Mouse (Mus musculus) intestine, embryonic 14.5 days (tissue): Measurements from ENCODE around the gene Rflnb. TPM values are rescaled to one million over a fixed set of nuclear protein-coding genes. Genes with fewer than 3 reads are reported as not detected.
A peak's percentile ranks its signal among the peaks of the same experiment; 100 is the strongest.

Experiments used
- ATAC-seq: fragments of 200-750 bp; cut with Nextera tagmentation; replicated peaks from 2 replicates; pipeline ENCODE4 v1.8.0; 2017; ENCODE audit warnings: low read depth, moderate number of reproducible peaks, moderate TSS enrichment, moderate library complexity; ENCODE audit not compliant: low FRiP score, low TSS enrichment
- DNase-seq: peaks from one replicate; pipeline ENCODE4 v3.0.0-alpha.2; 2018; ENCODE audit warnings: low spot score
- H3K27ac ChIP-seq: fragments of 300-500 bp; sonication (generic); 2 replicates; pipeline ENCODE4 v1.5.1; 2014; ENCODE audit warnings: low read depth, mild to moderate bottlenecking, control low read depth
- H3K27me3 ChIP-seq: fragments of 300-500 bp; sonication (generic); replicated peaks from 2 replicates; pipeline ENCODE4 v1.6.1; 2014; ENCODE audit warnings: low read length, control low read depth; ENCODE audit not compliant: control insufficient read depth, insufficient read depth
- H3K36me3 ChIP-seq: fragments of 300-500 bp; sonication (generic); 2 replicates; pipeline ENCODE4 v1.6.1; 2014; ENCODE audit warnings: low read length, control low read depth; ENCODE audit not compliant: control insufficient read depth, insufficient read depth
- H3K4me1 ChIP-seq: fragments of 300-500 bp; sonication (generic); replicated peaks from 2 replicates; pipeline ENCODE4 v1.6.1; 2014; ENCODE audit warnings: low read length, control low read depth, mixed read lengths; ENCODE audit not compliant: control insufficient read depth, insufficient read depth
- H3K4me2 ChIP-seq: fragments of 300-500 bp; sonication (generic); 2 replicates; pipeline ENCODE4 v1.6.1; 2014; ENCODE audit warnings: low read length
- H3K4me3 ChIP-seq: fragments of 300-500 bp; sonication (generic); 2 replicates; pipeline ENCODE4 v1.5.1; 2014; ENCODE audit warnings: low read depth, low read length, control low read depth, mixed read lengths
- H3K9ac ChIP-seq: fragments of 300-500 bp; sonication (generic); 2 replicates; pipeline ENCODE4 v1.6.1; 2014; ENCODE audit warnings: mild to moderate bottlenecking, low read length
- H3K9me3 ChIP-seq: fragments of 300-500 bp; sonication (generic); 2 replicates; pipeline ENCODE4 v1.6.1; 2016; ENCODE audit warnings: low read length, control low read depth; ENCODE audit not compliant: control insufficient read depth
- WGBS: fragments of 180-500 bp; shearing (Covaris S2); extraction: QIAGEN DNeasy Blood & Tissue Kit; methylation state at CpG from one replicate; pipeline ENCODE4 v1.1.7; 2014; 5-methylcytosine and 5-hydroxymethylcytosine counted together
- polyA plus RNA-seq: library from polyadenylated mRNA; unstranded; fragments of >200 nt; fragmentation: Nextera tagmentation; extraction: Ambion mirVana; gene quantifications from 2 replicates; pipeline ENCODE4 v1.2.1, GENCODE M21; 2014

Gene Rflnb
- 50.1 and 53.8 TPM in 2 replicates for polyA plus RNA-seq

- H3K36me3 ChIP-seq, result peaks cover 18% of the 10 kb centered on the region
- 0% methylated on average over 97 of the region's 112 CpGs for WGBS
Measured at GRCm38 (mm10) chr11:76027139-76028071, at the start of gene Rflnb. Gene Rflnb, minus strand, starts transcription at chr11:76027782.

GRCm38 (mm10) chr11:76077341-76077740 lies 49.8 kb upstream of the Rflnb start:
- no peak for DNase-seq
- Histone ChIP-seq H3K27ac (no peak overlapping the region), H3K4me2 (no peak overlapping the region), H3K36me3 (peaks cover 36% of the 10 kb centered on the region), H3K9ac (no peak overlapping the region), H3K27me3 (no peaks in the 10 kb centered on the region), H3K4me3 (no peak overlapping the region), H3K9me3 (no peaks in the 10 kb centered on the region), H3K4me1 (peaks cover 13% of the 10 kb centered on the region)
- 84% methylated on average over 6 of the region's 6 CpGs for WGBS
- ATAC-seq, result no peak

More at GRCm38 (mm10) chr11:76027139-76028071, at the start of gene Rflnb:
- Histone ChIP-seq H3K9ac (peak within 1 kb of the TSS; percentile 83), H3K4me3 (peak within 1 kb of the TSS; percentile 83), H3K4me2 (peak within 1 kb of the TSS; percentile 71), H3K27me3 (no peaks in the 10 kb centered on the region), H3K4me1 (peaks cover 19% of the 10 kb centered on the region), H3K27ac (peak within 1 kb of the TSS; percentile 58), H3K9me3 (no peaks in the 10 kb centered on the region)
- DNase-seq (peak; percentile 90), ATAC-seq (peak; percentile 92)

- DNase-seq, result no peak
- Histone ChIP-seq H3K9ac (no peak overlapping the region), H3K27ac (peak overlapping the region; percentile 28; the same call in 1 of the 2 replicates), H3K36me3 (peaks cover 18% of the 10 kb centered on the region), H3K9me3 (no peaks in the 10 kb centered on the region), H3K4me2 (no peak overlapping the region), H3K4me3 (no peak overlapping the region), H3K4me1 (peaks cover 13% of the 10 kb centered on the region), H3K27me3 (no peaks in the 10 kb centered on the region)
- ATAC-seq, result 0 out of 2 replicates have a peak, but pooled peaks have one; percentile 47
- WGBS, result 39% methylated on average over 11 of the region's 11 CpGs
Measured at GRCm38 (mm10) chr11:76074296-76075093, 46.9 kb upstream of the Rflnb start.

- DNase-seq (no peak), ATAC-seq (no peak)
- no peaks in the 10 kb centered on the region for H3K9me3 ChIP-seq
- no peak overlapping the region for H3K9ac ChIP-seq
- no peaks in the 10 kb centered on the region for H3K27me3 ChIP-seq
- no peak overlapping the region for H3K4me3 ChIP-seq
- H3K27ac ChIP-seq, result no peak overlapping the region
- peaks cover 6% of the 10 kb centered on the region for H3K4me1 ChIP-seq
- 86% methylated on average over 6 of the region's 6 CpGs for WGBS
- H3K36me3 ChIP-seq, result peaks cover 16% of the 10 kb centered on the region
- no peak overlapping the region for H3K4me2 ChIP-seq
Measured at GRCm38 (mm10) chr11:76069816-76070215, 42.2 kb upstream of the Rflnb start.

GRCm38 (mm10) chr11:76066563-76067156 lies 39.1 kb upstream of the Rflnb start:
- Histone ChIP-seq H3K27me3 (no peaks in the 10 kb centered on the region), H3K9me3 (no peaks in the 10 kb centered on the region), H3K36me3 (peaks cover 11% of the 10 kb centered on the region; the same call in 1 of the 2 replicates), H3K9ac (no peak overlapping the region), H3K4me2 (no peak overlapping the region), H3K4me3 (no peak overlapping the region), H3K4me1 (no peaks in the 10 kb centered on the region), H3K27ac (no peak overlapping the region)
- WGBS, result 85% methylated on average over 15 of the region's 15 CpGs
- ATAC-seq (no peak), DNase-seq (no peak)

- ATAC-seq, result no peak
- Histone ChIP-seq H3K4me3 (no peak overlapping the region), H3K4me2 (no peak overlapping the region), H3K36me3 (peaks cover 7% of the 10 kb centered on the region; the same call in 1 of the 2 replicates), H3K27me3 (no peaks in the 10 kb centered on the region), H3K9ac (no peak overlapping the region), H3K9me3 (no peaks in the 10 kb centered on the region), H3K4me1 (no peaks in the 10 kb centered on the region), H3K27ac (no peak overlapping the region)
- no peak for DNase-seq
- WGBS, result 73% methylated on average over 9 of the region's 9 CpGs
Measured at GRCm38 (mm10) chr11:76065521-76066095, 38.0 kb upstream of the Rflnb start.

- no peak overlapping the region for H3K9ac ChIP-seq
- DNase-seq, result no peak
- H3K27me3 ChIP-seq, result no peaks in the 10 kb centered on the region
- no peaks in the 10 kb centered on the region for H3K9me3 ChIP-seq
- no peak for ATAC-seq
- H3K27ac ChIP-seq, result no peak overlapping the region
- H3K4me2 ChIP-seq, result no peak overlapping the region
- H3K4me3 ChIP-seq, result no peak overlapping the region
- peaks cover 7% of the 10 kb centered on the region; the same call in 1 of the 2 replicates for H3K36me3 ChIP-seq
- 88% methylated on average over 7 of the region's 7 CpGs for WGBS
- no peaks in the 10 kb centered on the region; the same call in 1 of the 2 replicates for H3K4me1 ChIP-seq
Measured at GRCm38 (mm10) chr11:76064411-76064810, 36.8 kb upstream of the Rflnb start.

GRCm38 (mm10) chr11:76060906-76061305 lies 33.3 kb upstream of the Rflnb start:
- WGBS, result 87% methylated on average over 2 of the region's 2 CpGs
- Histone ChIP-seq H3K4me1 (no peaks in the 10 kb centered on the region; the same call in 1 of the 2 replicates), H3K27me3 (no peaks in the 10 kb centered on the region)

More at GRCm38 (mm10) chr11:76060906-76061305, 33.3 kb upstream of the Rflnb start:
- H3K9ac ChIP-seq, result no peak overlapping the region
- H3K27ac ChIP-seq, result no peak overlapping the region
- H3K9me3 ChIP-seq, result no peaks in the 10 kb centered on the region
- ATAC-seq, result no peak
- no peak for DNase-seq
- H3K36me3 ChIP-seq, result no peaks in the 10 kb centered on the region
- no peak overlapping the region for H3K4me3 ChIP-seq
- no peak overlapping the region for H3K4me2 ChIP-seq
